Mouse (Mus musculus): ENCODE measurements at regions not wholly inside any gene's neighbourhood (a gene's known extent, or its start where the extent isn't known, plus 50 kb on each side); places are given as distances from the start of the nearest gene placed in this dataset.

GRCm38 (mm10) chr16:25527850-25528249 is 155.7 kb upstream of the Trp63 start:
- TF ChIP-seq POLR2A (IDR thresholded peaks at IDR 0.05; ENCODE audit: borderline replicate concordance, extremely low read depth, low read depth, low read length) (no peak), CTCF (IDR thresholded peaks at IDR 0.05; ENCODE audit: insufficient read depth, low read length) (no peak)

All from lung, adult 2 months (tissue).